Mouse (Mus musculus): ENCODE measurements at regions not wholly inside any gene's neighbourhood (a gene's known extent, or its start where the extent isn't known, plus 50 kb on each side); places are given as distances from the start of the nearest gene placed in this dataset.

DNA sequence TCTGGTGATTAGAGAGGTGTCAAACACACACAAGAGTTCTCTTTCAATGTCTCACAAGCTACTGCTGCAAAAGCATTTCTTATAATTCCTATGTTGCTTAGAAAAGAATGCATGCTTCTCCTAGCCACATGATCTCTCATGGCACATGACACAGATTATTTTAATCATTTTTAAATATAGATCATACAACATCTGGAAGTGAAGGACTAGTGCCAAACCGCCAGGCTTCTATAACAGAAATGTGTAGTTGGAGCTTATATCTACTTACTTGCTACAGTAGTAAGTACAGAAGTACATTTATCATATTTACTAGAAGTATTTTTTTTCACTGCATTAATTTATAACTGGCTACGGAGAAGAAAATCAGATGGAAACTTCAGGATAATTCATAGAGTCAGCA is 611.3 kb downstream of the Dach1 start:
- no peaks in the 10 kb centered on the region for H3K27me3 ChIP-seq
- no peaks in the 10 kb centered on the region for H3K36me3 ChIP-seq
- no peak overlapping the region for H3K9ac ChIP-seq
- no peak overlapping the region for H3K4me2 ChIP-seq
- no peak overlapping the region for H3K27ac ChIP-seq
- H3K4me3 ChIP-seq, result no peak overlapping the region
- 63% methylated on average over 2 of the region's 2 CpGs for WGBS
- H3K9me3 ChIP-seq, result no peaks in the 10 kb centered on the region
- no peak for ATAC-seq (ENCODE audit: insufficient number of reproducible peaks, low FRiP score, low TSS enrichment, low read depth)
- H3K4me1 ChIP-seq, result no peaks in the 10 kb centered on the region; the same call in 1 of the 2 replicates

DNA sequence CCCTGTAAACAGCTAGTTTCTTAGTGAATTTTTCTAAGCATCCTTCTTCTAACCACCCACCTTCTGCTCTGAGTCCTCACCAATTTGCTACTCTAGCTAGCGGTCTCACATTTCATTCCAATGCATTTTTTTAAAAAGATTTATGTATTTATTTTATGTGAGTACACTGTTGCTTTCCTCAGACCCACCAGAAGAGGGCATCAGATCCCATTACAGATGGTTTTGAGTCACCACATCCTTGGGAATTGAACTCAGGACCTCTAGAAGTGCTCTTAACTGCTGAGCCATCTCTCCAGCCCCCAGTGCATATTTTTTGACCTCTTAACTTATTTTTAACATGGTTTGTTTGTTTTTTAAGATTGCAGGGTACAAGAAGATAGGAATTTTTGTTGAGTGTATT is 611.7 kb downstream of the Dach1 start:
- Histone ChIP-seq H3K36me3 (no peaks in the 10 kb centered on the region), H3K9ac (no peak overlapping the region), H3K27me3 (no peaks in the 10 kb centered on the region), H3K4me3 (no peak overlapping the region), H3K4me1 (no peaks in the 10 kb centered on the region; the same call in 1 of the 2 replicates), H3K27ac (no peak overlapping the region), H3K9me3 (no peaks in the 10 kb centered on the region), H3K4me2 (no peak overlapping the region)
- no peak for ATAC-seq (ENCODE audit: insufficient number of reproducible peaks, low FRiP score, low TSS enrichment, low read depth)
- WGBS, result 68% methylated on average over 1 of the region's 1 CpGs

- Histone ChIP-seq H3K4me1 (no peaks in the 10 kb centered on the region), H3K27ac (no peak overlapping the region), H3K4me3 (no peak overlapping the region), H3K9ac (no peak overlapping the region), H3K36me3 (no peaks in the 10 kb centered on the region), H3K4me2 (no peak overlapping the region), H3K27me3 (no peaks in the 10 kb centered on the region), H3K9me3 (no peaks in the 10 kb centered on the region)
- ATAC-seq (ENCODE audit: insufficient number of reproducible peaks, low FRiP score, low TSS enrichment, low read depth), result no peak
- 86% methylated on average over 4 of the region's 4 CpGs for WGBS
Measured at GRCm38 (mm10) chr14:97546276-97546675, 623.3 kb downstream of the Dach1 start.

- 67% methylated on average over 6 of the region's 6 CpGs for WGBS
- no peaks in the 10 kb centered on the region for H3K4me1 ChIP-seq
- ATAC-seq (ENCODE audit: insufficient number of reproducible peaks, low FRiP score, low TSS enrichment, low read depth), result no peak
Measured at GRCm38 (mm10) chr14:97544307-97544706, 625.3 kb downstream of the Dach1 start.

DNA sequence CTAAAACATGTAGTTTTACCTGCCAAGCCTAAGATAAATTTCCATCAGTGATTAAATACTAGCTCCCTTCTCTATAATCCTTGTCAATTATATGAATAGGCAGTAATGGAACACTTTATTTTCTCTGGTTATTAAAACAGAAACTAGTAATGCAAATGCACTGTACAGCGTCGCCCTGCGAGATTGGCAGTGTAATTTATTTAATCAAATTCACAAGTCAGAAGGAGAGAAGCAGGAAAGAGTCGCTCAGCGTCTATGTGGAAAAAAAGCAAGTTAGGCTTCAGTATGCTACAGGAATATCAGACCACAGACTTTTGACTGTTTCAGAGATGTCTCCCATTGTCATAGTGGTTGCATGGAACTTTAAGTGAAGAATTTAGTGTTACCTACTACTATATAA is 632.6 kb downstream of the Dach1 start:
- 80% methylated on average over 5 of the region's 5 CpGs for WGBS
- Histone ChIP-seq H3K4me3 (no peak overlapping the region), H3K9me3 (no peaks in the 10 kb centered on the region), H3K4me1 (no peaks in the 10 kb centered on the region), H3K27ac (no peak overlapping the region), H3K27me3 (no peaks in the 10 kb centered on the region), H3K9ac (no peak overlapping the region), H3K36me3 (no peaks in the 10 kb centered on the region), H3K4me2 (no peak overlapping the region)
- ATAC-seq (ENCODE audit: insufficient number of reproducible peaks, low FRiP score, low TSS enrichment, low read depth), result no peak

More at GRCm38 (mm10) chr14:97544307-97544706, 625.3 kb downstream of the Dach1 start:
- Histone ChIP-seq H3K27ac (no peak overlapping the region), H3K36me3 (no peaks in the 10 kb centered on the region), H3K4me2 (no peak overlapping the region), H3K27me3 (no peaks in the 10 kb centered on the region), H3K9ac (no peak overlapping the region), H3K9me3 (no peaks in the 10 kb centered on the region), H3K4me3 (no peak overlapping the region)

DNA sequence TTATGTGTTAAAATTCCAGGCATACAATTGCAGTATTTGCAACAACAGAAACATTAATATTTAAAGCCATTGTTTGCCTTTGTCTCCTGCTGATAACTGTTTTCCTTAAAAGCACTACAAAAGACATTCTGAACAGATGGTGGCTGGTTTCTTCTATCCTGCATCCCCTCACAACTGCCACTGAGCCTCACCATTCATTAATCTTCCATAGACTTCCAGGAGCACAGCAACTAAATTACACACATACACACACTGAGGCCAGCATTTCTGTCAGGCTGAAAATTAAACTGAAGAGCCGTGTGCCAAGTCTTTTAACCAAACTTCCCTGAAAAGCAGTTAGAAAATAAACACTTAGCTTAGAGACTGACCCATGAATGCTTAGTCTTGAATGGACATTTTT is 658.2 kb downstream of the Dach1 start:
- WGBS, result 16% methylated on average over 1 of the region's 1 CpGs
- Histone ChIP-seq H3K9me3 (no peaks in the 10 kb centered on the region), H3K27me3 (no peaks in the 10 kb centered on the region), H3K4me1 (no peaks in the 10 kb centered on the region), H3K36me3 (no peaks in the 10 kb centered on the region), H3K27ac (no peak overlapping the region), H3K4me3 (no peak overlapping the region), H3K4me2 (no peak overlapping the region), H3K9ac (no peak overlapping the region)
- no peak for ATAC-seq (ENCODE audit: insufficient number of reproducible peaks, low FRiP score, low TSS enrichment, low read depth)

DNA sequence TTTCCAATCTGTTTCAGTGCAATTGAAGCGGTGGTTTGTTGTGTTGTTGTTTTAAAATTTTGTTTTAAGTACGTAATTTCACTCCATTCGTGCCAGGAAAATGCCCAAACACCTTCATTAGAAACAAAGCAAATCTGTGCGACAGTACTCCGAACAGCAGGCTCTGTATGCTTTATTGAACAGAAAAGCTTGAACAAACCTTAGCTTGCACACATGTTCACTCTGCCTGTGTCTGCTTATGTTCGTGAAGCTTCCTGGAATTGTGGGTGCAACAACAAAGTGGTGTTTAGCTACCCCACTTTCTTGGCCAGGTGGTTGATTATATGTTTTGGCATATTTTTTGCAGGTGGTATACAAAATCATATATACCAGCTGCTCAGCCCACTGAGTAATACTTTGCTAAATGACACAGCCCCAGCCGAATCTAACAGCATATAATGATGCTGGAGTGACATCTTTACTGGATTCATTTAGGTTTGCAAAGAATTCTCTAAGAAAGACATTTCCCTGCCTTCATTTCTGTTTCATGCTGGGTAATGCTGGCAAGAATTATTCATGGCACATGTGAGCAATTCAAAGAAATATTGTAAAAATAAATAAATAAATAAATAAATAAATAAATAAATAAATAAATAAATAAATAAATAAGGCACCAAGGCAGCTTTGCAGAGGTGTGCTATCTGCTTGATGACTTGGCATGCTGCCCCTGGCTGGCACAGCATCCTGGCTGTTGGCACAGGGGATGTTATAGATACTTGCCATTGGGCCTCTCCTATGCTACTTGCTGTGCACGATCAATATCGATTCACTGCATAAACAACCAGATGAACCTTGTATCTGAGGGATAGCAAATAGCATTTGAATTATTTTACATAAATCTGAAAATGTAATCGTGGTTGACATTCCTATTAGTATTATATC is 679.9 kb downstream of the Dach1 start:
- 84% methylated on average over 10 of the region's 10 CpGs for WGBS
- Histone ChIP-seq H3K9ac (no peak overlapping the region), H3K9me3 (no peaks in the 10 kb centered on the region), H3K4me3 (no peak overlapping the region), H3K4me1 (no peaks in the 10 kb centered on the region), H3K36me3 (no peaks in the 10 kb centered on the region), H3K4me2 (no peak overlapping the region), H3K27me3 (no peaks in the 10 kb centered on the region), H3K27ac (no peak overlapping the region)
- no peak for ATAC-seq (ENCODE audit: insufficient number of reproducible peaks, low FRiP score, low TSS enrichment, low read depth)

GRCm38 (mm10) chr14:97478236-97478635 is 691.3 kb downstream of the Dach1 start:
- Histone ChIP-seq H3K9me3 (no peaks in the 10 kb centered on the region), H3K4me1 (no peaks in the 10 kb centered on the region), H3K36me3 (no peaks in the 10 kb centered on the region), H3K4me3 (no peak overlapping the region), H3K4me2 (no peak overlapping the region), H3K27ac (no peak overlapping the region), H3K27me3 (no peaks in the 10 kb centered on the region), H3K9ac (no peak overlapping the region)
- no peak for ATAC-seq (ENCODE audit: insufficient number of reproducible peaks, low FRiP score, low TSS enrichment, low read depth)
- WGBS, result 50% methylated on average over 5 of the region's 5 CpGs

GRCm38 (mm10) chr14:97450525-97451235 is 718.9 kb downstream of the Dach1 start:
- Histone ChIP-seq H3K36me3 (no peaks in the 10 kb centered on the region), H3K9me3 (no peaks in the 10 kb centered on the region), H3K4me2 (no peak overlapping the region), H3K27ac (no peak overlapping the region), H3K27me3 (no peaks in the 10 kb centered on the region), H3K9ac (no peak overlapping the region), H3K4me3 (no peak overlapping the region), H3K4me1 (no peaks in the 10 kb centered on the region)
- ATAC-seq (ENCODE audit: insufficient number of reproducible peaks, low FRiP score, low TSS enrichment, low read depth), result no peak
- WGBS, result 77% methylated on average over 7 of the region's 7 CpGs

- no peak overlapping the region for H3K4me3 ChIP-seq
- no peaks in the 10 kb centered on the region for H3K36me3 ChIP-seq
- no peak overlapping the region for H3K4me2 ChIP-seq
- no peaks in the 10 kb centered on the region for H3K27me3 ChIP-seq
- no peak overlapping the region for H3K27ac ChIP-seq
- H3K4me1 ChIP-seq, result no peaks in the 10 kb centered on the region
- 64% methylated on average over 2 of the region's 2 CpGs for whole genome bisulfite sequencing
- H3K9me3 ChIP-seq, result no peaks in the 10 kb centered on the region
- no peak overlapping the region for H3K9ac ChIP-seq
- no peak for ATAC-seq (ENCODE audit: insufficient number of reproducible peaks, low FRiP score, low TSS enrichment, low read depth)
Measured at GRCm38 (mm10) chr14:97448617-97449016, 720.9 kb downstream of the Dach1 start.

GRCm38 (mm10) chr14:97446793-97447192 is 722.8 kb downstream of the Dach1 start:
- 90% methylated on average over 1 of the region's 1 CpGs for WGBS
- no peak for ATAC-seq (ENCODE audit: insufficient number of reproducible peaks, low FRiP score, low TSS enrichment, low read depth)
- H3K27ac ChIP-seq, result no peak overlapping the region
- H3K27me3 ChIP-seq, result no peaks in the 10 kb centered on the region
- H3K4me1 ChIP-seq, result no peaks in the 10 kb centered on the region
- H3K9me3 ChIP-seq, result no peaks in the 10 kb centered on the region
- no peak overlapping the region for H3K4me2 ChIP-seq
- H3K9ac ChIP-seq, result no peak overlapping the region
- no peak overlapping the region for H3K4me3 ChIP-seq
- no peaks in the 10 kb centered on the region for H3K36me3 ChIP-seq

GRCm38 (mm10) chr14:97440326-97440725 is 729.2 kb downstream of the Dach1 start:
- no peak overlapping the region for H3K9ac ChIP-seq
- H3K4me1 ChIP-seq, result no peaks in the 10 kb centered on the region
- H3K27me3 ChIP-seq, result no peaks in the 10 kb centered on the region
- H3K4me2 ChIP-seq, result no peak overlapping the region
- no peak for ATAC-seq (ENCODE audit: insufficient number of reproducible peaks, low FRiP score, low TSS enrichment, low read depth)
- no peak overlapping the region for H3K27ac ChIP-seq
- no peaks in the 10 kb centered on the region for H3K36me3 ChIP-seq
- H3K4me3 ChIP-seq, result no peak overlapping the region
- WGBS, result 42% methylated on average over 6 of the region's 6 CpGs
- no peaks in the 10 kb centered on the region for H3K9me3 ChIP-seq
